Mouse (Mus musculus) WW6 (cell line): ENCODE data around the gene Acsl1.
A peak's percentile ranks its signal among the peaks of the same experiment; 100 is the strongest.

ENCODE experiments used
- DNase-seq: peaks from one replicate; pipeline ENCODE4 v3.0.0-alpha.2; 2013; ENCODE audit warnings: low read depth, low spot score

Acsl1 gene

DNA sequence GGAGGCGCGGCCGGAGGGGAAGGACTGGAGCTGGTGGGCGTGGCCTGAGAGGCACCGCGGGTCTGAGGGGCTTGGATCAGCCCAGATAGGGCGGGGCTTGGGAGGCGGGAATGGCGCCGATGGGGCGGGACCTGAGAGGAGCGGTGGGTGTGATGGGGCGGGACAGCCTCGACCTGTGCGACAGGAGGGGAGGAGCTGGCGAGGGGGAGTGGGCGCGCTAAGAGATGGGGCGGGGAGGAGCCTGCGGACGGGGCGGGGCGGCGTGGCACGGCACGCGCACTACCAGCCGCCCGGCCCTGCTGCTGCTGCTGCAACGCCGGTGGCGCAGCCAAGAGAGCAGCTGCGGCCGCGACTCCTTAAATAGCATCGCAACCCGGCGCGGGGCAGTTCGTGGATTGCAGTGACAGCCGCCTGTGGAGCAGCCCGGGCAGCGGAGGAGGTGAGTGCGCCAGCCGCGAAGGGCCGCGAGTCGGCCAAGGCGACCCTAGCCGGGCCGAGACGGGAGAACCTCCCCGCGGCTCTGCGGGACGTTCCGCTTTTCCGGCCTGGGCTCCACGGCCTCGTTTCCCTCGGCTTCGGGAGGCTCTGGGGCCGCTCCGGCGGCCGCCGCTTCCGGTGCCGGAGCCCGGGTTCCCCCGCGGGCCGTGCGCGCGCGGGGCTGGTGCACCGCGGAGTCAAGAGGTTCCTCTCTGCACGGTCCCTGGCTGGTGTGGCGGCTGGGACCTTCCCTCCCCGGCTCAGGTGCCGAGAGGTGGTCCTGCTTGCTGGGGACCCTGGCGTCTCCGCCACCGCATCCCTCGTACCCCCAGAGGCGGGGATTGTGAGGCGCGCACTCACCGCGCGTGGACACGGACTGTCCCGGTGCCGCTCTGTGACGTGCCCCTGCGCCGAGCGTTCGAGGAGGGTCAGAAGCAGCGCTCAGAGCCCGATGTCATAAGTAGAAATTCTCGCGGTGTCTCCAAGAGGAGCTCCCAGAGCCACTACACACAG, at the start of gene Acsl1:
Gene Acsl1, plus strand, starts transcription at position 246 of the 990 bp plus-strand sequence.
- DNase-seq, result peak; percentile 99

DNA sequence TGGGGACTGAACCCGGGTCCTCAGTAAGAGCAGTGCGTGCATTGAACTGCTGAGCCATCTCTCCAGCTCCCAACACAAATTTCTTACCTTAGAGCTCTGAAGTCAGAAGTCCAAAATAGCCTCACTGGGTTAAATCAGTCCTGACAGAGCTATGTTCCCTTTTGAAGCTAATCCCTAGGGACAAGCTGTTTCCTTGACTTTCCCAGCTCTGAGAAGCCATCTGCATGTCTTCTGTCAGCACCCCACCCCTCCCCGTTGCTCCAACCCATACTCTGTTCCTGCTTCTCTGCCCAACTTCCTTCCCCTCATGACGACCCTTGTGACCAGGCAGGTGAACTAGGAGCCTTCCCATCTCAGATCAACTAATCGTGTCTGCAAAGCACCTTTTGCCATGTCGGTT, 49.3 kb upstream of the Acsl1 start:
- DNase-seq, result no peak

DNA sequence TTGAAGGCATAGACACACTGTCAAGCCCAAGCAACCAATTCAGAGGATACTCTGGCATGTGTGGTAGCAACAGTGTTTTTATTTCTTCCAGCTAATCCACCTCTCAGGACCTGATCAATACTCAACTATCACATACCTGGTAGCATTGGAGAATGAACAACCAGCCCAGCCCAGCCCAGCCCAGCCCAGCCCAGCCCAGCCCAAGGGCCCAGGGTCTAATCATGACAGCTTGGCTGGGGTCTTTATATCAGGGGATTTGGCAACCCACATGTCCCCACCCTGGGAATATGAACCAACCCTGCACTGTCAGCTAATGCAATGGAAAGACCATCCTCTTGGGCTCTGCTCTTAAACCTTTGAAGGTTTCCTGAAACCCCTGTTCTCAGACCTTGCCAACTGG, 42.9 kb upstream of the Acsl1 start:
- no peak for DNase-seq

DNA sequence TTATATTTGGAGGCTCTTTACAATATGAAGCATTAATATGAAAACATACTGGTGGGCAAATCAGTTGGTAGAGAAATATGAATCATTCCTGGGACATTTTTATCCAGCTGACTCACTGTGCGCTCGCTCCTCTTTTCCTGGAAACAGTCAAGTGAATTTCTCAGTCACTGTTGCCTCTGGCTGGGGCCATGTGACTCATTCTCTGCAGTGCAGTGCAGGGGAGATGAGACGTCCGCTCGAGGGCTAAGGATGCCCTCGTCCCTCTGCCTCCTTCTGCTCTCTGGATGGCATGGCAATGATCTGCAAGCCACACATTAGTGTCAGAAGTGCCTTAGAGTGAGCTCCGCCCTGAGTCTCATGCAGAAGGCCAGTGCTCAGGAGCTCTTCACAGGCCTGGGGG, 41.0 kb upstream of the Acsl1 start:
- DNase-seq, result no peak

DNA sequence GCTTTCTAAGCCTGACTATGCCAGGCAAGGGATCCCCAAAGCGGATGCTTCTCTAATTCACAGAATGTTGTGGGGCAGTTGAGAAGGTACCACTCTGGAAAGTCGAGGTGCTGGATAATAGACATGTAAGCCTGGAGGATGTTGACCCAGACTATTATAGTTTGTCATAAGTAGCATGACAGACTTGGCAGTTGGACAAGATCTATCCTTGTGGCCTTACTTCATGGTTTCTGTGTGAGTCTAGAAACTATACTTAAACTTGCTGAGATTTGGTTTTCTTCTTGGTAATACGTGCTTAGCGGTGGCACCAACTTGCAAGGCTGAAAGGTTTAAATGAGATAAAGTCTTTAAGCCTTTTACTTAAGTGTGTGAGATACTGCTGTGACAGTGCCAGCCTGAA, 38.9 kb upstream of the Acsl1 start:
- DNase-seq, result no peak

DNA sequence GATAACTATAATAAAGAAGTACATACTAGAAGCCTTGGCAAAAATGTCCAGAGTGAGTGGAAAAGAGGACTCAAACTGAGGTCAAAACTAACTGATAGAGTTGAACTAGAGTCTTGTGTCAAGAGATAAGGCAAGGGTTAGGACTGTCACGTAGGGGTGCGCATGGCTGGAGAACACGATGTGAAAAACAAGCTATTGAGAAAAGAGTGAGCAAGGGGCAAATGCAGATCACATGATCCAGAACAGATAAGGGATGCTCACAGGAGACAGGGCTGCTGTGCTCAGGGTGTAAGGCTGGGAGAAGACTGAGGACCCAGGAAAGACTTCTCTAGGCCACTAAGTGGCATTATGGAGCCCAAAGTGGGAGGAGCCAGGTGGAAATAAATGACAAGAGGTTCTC, 38.3 kb upstream of the Acsl1 start:
- DNase-seq, result no peak

DNA sequence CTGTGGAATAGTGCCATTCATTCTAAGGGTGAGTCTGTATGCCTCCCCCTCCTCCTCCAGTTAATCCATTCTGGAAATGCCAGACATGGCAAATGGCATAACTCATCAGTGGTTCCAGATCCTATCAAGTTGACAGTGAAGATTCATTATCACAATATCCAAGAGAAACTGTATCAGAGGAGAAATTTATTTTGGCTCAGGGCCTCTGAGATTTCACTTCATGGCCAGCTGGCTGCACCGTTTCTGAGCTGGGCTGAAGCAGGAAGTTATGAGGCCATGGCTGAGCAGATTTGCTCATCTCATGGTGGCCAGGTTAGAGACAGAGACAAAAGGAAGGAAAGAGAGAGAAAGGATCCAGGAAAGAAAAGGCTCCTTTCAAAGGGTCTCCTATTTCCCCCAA, 37.2 kb upstream of the Acsl1 start:
- no peak for DNase-seq

DNA sequence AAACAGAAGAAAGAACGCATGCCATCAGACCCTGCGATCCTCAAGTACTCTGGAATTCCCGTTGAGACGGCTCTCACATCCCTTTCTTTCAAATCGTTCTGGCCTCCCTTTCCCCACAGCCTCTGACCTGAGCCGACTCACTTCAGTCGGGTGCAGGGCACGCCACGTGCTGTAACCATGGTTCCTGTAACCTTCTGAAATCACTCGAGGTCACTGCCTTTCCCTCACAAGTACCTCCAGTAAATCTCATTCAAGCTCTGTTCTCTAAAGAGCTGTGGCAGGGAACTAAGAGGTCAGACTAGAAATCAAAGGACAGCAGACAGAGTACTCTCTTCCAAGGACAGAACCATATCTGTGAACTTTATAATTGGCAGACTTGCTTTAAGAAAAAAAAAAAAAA, 32.3 kb upstream of the Acsl1 start:
- no peak for DNase-seq

DNA sequence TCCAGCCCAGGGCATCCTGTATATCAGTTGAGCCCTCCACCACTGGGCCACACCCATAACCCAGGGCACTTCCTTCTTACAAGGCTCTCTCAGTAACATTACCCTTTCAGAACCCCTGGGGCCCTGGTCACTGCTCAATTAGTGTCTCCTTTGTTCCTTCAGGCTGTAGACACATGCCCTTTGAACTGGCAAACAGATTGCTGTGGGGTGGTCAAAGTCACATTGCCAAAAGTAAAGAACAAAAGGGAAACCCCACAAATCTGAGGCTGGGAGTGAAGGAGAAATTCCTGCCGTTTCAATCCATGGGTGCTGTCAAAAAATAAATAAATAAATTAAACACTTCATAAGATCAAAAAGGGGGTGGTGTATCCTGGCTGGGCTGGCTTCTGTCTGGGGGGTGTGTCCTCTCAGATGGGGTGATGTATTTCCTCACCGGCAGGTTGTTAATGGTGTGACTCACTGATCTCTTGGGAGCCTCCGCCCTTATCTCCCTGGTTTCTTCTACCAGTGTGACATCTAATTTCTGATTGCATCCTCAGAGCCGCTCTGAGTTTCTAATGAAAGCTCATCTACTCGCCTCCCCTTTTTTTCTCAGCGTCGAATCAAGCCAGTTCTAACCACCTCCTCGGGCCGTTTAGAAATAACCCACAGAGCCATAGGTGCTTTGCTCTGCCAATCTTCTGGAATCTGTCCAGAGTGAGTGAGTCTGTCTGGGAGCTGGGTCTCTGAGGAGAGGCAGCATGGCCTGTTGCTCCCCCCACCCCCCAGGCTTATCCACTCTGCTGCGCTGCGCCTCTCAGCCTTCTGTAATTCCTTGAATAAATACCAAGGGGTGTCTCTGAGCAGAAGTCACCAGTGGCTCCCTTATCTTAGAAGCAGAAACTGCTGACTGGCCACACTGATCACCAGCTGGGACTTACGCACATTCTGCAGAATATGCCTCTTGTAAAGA, 24.6 kb upstream of the Acsl1 start:
- peak; percentile 33 for DNase-seq

DNA sequence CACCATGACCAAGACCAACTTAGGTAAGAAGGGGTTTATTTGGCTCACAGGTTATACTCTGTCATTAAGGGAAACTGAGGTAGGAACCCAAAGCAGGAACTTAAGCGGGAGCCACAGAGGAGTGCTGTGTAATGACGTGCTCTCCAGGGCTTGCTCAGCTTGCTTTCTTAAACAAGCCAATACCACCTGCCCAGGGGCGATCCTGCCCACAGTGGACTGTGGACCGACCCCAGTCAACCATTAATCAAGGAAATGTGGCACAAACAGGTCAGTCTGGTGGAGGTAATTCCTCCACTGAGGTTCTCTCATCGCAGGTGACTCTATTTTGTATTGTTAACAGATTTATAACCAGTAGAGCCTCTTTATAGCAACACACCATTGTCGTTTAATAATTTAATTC, 23.5 kb upstream of the Acsl1 start:
- no peak for DNase-seq

DNA sequence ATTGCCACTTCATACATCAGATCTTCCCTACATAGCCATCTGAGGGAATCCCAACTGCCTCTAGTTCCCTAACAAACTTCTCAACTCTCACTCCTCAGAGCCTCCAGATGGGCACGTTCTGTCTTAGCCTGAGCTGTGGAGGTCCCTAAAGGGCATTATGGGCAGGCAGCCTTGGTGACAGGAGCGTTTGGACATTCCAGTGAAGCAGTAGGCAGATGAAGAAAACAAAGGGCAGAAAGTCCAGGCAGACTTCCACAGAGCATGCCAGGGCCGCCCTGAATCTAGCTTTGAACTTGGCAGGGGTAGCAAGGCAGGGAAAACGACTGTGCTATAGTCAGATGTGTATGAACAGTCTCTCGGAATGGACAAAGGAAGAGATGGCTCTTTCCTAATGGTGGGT, 22.2 kb upstream of the Acsl1 start:
- DNase-seq, result no peak

DNA sequence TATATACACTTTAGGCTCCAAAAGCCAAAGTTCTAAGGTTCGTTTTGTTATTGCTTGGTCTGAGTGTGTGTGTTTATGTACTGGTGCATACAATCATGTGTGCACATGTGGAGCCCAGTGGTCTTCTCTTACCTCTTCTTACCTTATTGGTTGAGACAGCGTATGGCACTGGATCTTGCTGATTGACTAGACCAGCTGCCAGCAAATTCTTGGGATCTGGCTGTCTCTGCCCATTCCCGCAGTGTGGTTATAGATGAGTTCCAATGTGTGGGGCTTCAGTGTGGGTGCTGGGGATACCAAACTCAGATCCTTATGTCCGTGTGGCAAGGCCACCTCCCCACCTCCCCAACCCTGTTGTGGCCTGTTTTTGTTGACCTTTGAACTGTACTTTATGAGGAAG, 21.8 kb upstream of the Acsl1 start:
- DNase-seq, result no peak

DNA sequence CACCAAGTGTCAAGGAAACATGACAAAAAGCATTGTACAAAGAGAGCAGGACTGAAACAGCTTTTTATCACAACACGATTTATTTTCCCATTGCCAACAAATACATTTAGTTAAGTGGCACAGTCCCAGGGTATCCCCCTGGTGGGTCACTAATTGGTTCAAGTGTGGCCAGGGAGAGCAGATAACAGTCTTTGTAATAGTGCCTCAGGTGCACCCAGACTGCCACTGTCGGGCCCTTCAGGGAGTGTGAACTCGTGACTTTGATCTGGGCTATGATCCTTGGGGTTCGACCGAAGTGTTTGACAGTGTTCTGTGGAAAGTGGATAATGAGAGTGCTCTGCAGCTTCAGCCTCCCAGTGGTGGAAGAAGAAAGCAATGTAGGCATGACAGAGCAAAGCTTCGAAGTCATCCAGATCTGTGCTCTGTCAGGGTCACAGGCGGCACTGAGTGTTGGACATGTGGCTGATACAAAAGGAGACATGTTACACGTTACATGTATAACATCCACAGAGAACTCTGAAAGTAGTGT, 21.1 kb upstream of the Acsl1 start:
- DNase-seq, result no peak

DNA sequence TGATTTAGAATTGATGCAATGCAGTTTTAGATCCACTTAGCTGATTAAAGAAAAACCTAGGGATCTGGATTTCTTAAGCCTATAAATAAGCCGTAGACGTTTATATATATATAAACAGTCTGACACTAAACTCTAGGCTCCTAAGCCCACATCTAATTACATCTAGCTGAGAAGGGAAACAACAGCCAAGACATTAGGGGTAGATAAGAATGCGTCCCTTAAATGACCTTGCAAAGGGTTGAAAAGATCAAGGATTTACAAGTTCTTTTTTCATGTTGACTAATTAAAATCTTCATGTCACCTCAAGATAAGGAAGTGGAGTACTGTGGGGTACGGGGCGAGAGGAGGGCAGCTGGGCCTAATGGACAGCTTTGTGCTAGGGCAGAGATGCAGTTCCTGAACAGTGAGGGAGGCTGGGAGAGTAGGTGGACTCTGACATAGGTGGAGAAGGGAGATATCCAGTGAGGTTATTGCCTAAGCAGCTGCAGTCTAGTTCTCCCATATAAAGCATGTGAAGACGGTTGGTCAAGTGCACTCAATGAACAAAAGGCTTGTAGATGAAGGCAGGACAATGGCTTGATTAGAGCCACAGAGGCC, 12.5 kb upstream of the Acsl1 start:
- no peak for DNase-seq

DNA sequence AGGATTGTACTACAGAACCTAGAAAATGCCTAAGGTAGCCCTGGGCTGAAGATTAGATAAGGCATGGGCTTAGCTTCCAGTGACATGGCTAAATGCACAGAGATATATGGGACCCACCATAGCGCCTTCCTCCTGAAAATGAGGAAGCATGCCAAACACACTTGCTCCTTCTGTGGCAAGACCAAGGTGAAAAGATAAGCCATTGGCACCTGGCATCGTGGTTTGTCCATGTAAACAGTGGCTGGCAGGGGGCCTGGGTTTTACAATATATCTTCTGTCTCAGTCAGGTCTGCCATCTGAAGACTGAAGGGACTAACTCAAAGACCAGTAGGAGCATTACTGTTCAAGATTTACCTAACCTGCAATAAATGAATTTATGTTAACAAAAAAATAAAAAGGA, 2.4 kb upstream of the Acsl1 start:
- DNase-seq, result no peak

DNA sequence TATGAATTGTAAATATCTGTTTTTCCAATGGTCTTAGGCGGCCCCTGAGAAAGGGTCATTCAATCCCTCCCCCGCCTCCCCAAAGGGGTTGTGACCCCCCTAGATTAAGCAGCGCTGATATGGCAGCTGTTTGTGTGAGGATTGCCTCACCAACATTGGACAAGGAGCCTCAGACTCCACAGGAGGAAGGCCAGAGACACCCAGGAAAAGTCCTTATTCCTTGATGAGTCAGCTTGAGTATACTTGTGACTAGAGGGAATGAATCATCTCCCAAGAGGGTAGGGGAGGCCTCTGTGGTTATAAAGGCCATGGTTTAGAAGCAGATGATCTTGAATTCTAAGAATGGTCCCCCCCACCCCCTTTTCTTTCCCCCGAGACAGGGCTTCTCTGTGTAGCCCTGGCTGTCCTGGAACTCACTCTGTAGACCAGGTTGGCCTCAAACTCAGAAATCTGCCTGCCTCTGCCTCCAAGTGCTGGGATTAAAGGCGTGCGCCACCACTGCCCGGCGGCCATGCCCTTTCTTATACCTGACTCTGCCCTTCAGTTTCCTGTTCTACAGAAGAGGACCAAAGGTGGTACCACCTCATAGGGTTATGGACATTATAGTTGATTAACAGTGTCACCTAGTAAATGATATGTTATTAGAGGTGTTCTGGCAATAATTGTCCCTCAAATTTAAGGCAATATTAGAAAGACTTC, 1.6 kb upstream of the Acsl1 start:
- no peak for DNase-seq

DNA sequence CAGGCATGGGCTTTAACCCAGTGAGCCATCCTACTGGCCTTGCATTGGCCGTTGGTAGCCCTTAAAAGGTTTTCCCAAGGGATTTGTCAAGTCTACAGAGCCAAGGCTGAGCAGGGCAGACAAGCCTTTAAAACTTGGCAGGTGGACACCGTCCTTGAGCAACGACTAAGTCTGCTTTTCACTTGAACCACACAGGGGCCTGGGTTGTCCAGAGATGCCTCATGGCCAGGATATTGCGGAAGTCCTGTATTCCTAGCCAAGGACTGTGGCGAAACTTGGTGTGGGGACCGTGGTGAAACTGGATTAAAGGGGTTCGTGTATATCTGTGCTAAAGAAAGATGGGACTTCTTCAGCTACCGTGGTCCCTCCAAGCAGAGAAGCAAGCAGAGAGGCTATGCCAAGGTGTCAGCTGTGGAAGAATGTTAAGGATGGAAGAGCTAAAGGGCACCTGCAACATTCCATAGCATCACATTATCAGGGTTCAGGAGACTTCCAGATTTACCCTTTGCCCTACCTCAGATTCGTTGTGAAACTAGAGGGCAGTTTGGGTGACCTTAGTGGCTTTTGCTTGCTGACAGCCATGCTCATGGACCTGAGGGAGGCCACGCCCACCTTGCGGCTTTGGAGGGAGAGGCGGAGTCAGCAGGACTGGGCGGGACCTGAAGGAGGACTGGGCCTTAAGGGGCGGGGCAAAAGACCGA, 596 bp upstream of the Acsl1 start:
- no peak for DNase-seq

DNA sequence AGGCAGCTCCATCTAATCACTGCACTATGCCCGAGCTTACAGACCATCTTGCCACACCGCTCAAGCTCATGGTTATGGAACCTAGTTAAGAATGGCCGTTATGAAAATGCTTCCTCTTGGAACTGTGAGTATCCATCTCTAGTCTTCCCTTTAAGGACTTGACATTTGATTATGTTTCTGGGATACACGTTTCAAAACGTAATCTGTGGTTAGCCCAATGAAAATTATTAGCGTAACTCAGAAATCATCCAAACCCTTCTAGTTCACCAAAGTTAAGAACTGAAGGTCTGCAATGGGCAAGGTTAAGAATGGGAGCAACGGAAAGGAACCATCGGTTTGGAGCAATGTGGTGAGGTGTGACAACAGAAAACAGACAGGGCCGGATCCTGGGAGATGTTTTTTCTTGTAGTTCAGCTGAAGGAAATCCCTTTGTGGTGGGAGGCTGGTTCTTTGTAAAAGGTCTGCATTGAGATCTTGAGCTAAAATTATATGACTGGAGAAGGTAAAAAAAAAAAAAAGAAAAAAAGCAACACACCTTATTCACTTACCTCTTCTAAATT, 1.2 kb downstream of the Acsl1 start:
- no peak for DNase-seq

DNA sequence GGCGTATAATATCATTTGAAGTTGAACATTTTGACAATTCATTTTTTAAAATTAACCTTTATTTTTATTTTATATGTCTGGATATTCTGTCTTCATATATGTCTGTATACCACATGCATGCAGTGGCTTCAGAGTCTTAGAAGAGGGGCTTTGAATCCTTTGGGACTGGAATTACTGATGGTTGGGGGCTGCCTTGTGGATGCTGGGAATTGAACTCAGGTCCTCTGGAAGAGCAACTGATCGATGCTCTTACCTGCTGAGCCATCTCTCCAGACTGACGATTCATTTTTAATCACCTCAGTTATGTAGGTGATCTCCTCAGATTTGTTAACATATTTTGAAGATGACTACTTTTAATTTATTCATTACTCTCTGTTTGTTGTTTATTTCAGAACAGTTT, 3.3 kb downstream of the Acsl1 start:
- DNase-seq, result no peak

DNA sequence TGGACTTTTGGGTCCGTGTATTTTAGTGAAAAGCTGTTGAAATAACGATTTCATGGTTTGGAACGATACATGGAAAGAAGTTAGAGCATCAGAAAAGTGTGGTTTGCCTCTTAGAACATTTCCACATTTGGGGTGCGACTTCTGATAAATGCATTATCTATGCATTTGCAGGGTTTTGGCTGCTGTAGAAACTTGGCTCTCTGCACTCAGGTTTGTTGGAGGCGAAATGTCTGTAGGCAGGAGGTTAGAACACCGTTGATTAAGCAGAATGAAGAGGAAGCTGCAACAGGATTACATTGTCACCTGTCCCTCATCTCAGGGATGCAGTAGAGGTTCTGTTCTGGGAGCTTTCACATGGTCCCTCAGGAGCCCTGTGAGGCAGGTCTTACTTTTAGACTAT, 3.8 kb downstream of the Acsl1 start:
- no peak for DNase-seq
